Mouse (Mus musculus) thymus, adult 18-20 months (tissue): ENCODE data around the gene Map7d1.

Source experiments
- DNase-seq, 2 experiments: peaks; one replicate each; pipeline ENCODE4 v3.0.0; 2022; ENCODE audit warnings: mixed read lengths in 2 of 2

Map7d1 gene

GRCm38 (mm10) chr4:126262119-126262807 is 6.1 kb upstream of the Map7d1 start, which contains the start of gene Trappc3:
Trappc3 (plus strand) TSS chr4:126262325.
- peak; percentile 98 for DNase-seq

GRCm38 (mm10) chr4:126261675-126262074 is 5.5 kb upstream of the Map7d1 start:
- no peak for DNase-seq

DNA sequence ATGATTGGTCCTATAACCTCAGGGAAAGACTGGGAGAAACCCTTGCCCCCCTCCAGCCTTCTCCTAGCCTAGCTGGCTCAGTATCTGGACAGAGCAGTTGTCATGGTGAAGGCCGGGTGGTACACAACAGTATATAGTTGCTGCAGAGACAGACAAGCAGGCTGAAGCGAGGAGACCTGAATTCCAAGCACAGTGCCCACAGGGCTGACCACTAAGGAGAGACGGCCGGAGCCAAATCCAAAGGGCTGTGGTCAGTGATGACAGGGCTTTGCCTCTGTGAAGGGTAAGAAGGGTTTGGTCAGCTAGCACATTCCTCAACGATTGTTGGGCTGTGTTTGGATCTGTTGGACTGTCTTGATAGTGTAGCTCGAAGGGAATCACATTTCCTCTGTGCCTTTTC is 5.1 kb upstream of the Map7d1 start:
- DNase-seq: no peak

GRCm38 (mm10) chr4:126260520-126261201 is 4.5 kb upstream of the Map7d1 start:
- DNase-seq: peak; percentile 39 to 50

DNA sequence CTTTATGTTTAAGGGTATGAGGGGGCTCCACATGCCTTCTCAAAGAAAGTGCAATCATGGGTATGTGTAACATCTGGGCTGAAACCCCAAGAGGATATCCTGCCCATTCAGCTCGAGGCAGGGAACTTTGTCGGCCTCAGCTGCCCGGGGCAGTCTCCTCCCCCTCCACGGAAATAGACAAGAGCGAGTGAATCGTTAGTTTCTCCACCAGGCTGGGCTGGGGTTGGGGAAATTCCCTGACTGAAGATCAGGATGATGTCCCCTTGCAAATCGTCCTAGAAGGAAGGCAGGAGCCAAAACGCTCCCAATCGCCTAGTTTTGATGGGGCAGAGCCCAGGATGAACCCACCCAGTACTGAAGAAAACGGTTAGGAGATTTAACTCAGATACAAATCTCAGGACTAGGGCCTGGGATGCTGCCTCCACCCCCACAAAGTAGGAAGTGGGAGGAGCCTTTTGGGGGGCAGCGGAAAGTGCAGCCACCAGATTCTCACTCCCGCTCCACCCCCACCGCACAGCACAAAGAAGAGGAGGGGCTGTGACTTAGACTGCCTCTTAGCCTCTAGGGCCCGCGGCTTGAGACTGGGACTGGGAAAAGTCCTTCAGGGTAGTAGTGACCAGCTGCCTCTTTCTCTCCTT is 3.5 kb upstream of the Map7d1 start:
- peak; percentile 70 to 79 for DNase-seq

- DNase-seq: no peak
Observed at GRCm38 (mm10) chr4:126259063-126259462, 2.9 kb upstream of the Map7d1 start.

DNA sequence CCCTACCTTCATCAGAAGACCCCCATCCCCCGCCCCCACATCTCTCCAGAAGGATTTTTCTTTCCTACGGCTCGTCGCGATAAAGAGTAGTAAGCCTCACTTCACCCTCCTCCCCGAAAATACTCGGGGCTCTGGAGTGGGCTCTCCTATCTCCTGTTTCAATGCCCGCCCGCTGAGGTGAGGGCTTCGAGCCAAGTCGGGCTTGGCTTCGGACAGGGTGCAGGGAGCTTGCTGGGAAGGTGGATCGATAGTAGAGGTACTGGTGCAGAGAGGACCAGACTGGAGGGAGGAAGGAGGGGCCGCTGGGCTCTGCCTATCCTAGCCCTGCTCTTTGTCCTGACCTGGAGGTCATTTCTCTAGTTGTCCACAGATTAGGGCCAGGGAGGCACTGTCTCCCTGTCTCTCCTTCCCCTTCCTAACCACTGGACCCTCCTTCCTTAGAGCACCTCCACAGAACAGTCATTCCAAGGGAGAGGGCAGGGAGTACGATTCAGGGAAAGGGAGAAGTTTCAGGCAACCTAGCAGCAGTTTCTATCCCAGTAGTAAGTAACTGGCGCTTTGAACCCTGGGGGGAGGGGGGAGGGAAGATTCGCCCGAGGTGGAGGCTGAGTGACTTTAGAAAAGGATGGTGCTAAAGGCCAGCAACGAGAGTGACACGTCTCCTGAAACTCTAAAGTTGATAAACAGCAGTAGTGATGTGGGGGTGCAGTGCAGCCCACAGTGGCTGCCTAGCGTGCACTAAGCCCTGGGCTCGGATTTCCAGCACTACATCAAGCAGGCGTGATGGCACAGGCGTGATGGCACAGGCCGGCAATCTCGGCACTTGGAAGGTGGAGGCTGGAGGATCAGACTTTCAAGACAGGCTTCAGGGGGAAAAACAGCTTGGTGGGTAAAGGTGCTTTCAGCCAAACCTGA is 1.1 kb upstream of the Map7d1 start:
- DNase-seq: no peak

GRCm38 (mm10) chr4:126255113-126256001 is 786 bp downstream of the Map7d1 start:
- DNase-seq: peak; percentile 42 to 56

DNA sequence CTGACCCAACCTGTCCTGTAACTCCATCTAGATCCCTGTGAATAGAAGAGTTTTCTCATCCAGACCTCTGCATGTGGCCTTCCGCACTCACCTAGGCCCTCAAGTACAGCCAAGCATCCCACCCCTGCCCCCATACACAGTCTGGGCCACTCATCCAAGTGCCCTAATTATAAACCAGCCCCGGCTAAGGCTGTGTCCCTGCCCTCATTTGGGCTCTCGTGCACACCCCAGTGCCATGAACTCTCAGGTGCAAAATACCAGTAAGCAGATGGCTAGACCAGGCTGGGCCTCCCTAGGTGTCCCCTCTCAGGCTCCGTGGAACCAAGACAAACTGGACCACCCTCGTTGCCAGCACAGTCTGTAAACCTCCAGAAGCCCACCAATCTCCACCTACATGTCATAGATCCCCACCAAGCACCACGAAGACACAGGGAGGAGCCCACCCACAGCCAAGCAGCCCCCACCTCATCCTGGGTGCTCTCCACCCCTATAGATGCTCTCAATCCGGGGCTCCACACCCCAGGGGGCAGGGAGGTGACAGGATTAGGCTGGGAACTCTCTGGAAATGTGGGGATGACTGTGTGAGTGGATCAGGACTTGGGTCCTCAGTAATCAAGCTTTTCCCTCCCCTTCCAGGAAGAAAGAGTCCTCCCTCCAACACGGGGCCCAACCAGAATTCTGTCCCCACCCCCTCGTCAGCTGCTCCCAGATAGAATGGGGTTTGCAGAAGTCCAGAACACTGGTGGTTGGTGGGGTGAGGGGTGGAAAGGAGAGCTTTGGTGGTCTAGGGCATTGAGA is 1.6 kb downstream of the Map7d1 start:
- DNase-seq: no peak

GRCm38 (mm10) chr4:126253637-126254272 is 2.4 kb downstream of the Map7d1 start:
- no peak for DNase-seq

DNA sequence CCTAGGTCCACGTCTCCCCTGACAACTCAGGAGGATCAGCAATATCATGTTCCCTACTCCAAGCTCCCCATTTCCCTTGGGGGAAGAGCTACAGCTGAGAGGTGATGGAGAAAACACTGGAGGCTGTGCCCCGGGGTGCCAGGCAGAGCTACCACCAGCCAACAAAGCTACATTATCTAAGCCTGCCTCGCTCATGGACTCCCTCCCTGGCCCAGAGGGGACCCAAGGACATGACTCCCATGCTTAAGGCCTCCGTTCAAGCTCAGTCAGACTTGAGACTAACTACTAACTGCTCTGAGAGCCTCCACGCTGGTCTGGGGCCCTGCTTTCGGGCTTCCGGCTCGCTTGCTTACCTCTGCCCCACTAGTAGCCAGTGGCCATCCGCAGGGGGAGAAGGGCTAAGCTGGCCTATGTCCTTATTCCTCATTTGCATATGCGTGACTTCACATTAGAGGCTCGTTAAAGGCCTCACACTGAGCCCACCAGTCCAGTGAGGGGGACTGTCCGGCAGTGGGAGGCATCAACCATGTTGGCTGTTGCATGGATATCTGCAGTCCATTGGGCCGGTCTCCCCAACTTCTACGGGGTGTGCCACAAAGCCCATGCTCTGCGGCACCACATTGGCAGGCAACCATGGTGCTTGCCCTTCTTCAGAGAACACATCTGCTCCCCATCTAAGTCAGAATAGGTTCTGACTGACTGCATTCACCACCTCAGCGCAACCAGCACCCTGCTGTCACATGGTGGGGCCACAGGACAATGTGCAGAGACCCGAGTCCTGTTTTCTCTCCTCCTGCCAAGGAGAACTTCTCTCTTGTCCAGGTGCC is 3.5 kb downstream of the Map7d1 start:
- DNase-seq: no peak

DNA sequence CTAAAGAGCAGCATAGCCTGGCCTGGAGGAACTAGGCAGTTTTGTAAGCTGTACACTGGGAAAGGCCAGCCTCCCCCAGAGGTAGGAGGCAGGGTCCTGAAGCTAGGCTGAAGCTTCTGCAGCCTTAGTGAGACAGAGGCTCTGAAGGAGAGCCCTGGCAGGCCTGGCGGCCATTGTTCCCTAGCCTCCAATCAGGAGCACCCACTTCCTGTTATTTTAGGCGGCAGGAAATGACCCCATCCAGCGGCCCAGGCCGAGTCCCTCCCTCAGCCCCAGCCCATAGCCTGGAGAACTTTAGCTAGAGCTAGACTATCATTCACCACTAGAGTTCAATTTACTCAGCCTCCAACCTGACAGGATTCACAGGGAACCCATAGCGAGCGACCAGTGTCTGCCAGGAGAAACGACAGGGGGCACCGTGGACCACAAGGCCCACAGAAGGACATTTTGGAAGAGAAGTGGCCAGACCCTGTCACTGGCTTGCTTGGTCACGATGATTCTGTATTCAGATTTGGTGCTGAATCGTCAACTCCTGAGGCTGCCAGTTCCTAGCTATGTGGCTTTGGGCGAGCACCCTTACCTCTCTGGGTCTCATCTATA is 4.4 kb downstream of the Map7d1 start:
- no peak for DNase-seq

- DNase-seq: no peak
Observed at GRCm38 (mm10) chr4:126250659-126251058, 5.5 kb downstream of the Map7d1 start.

- DNase-seq: no peak
Observed at GRCm38 (mm10) chr4:126248261-126248868, 7.8 kb downstream of the Map7d1 start.

GRCm38 (mm10) chr4:126246202-126246889 is 9.8 kb downstream of the Map7d1 start:
- DNase-seq: no peak

GRCm38 (mm10) chr4:126242510-126242909 is 13.6 kb downstream of the Map7d1 start:
- DNase-seq: no peak

- DNase-seq: no peak
Observed at GRCm38 (mm10) chr4:126241956-126242355, 14.2 kb downstream of the Map7d1 start.
